Comparison of ENCODE assay signal across 8 mouse cellular contexts in the genomic region with DNA sequence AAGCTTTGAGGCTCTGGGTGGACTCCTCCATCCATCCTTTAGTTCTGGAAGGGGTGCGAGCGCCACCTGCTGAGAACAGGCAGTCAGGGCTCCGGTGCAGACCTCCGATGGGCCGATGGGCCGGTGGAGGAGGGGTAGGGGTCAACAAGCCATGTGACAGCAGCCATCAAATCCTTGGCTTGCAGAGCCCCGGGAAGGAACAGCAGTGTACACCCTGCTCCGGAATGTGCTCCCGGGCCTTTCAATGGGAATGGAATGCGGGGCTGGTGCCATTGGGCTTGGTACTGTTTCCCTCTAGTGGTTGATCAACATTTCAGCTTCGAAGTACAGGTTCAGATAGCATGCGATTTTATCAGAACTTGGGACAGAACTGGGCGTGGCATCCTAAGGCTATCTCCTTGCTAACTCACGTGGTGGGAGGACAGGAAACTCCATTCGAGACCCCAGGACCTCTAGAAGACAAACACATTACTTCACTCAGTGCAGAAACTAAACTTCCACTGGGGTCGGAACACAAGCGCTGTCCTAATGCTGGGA.
DNase-seq lines count a peak whose midpoint lies in the region; ATAC-seq lines count a peak whose summit lies in the region.

No protein-coding gene starts in this region.

- ATAC-seq in hindbrain, embryonic 12.5 days (ENCODE audit: low FRiP score): peak; percentile 89

- H3K4me3 ChIP-seq in hindbrain, embryonic 12.5 days: peak overlapping the region; percentile 23

- H3K4me1 ChIP-seq in hindbrain, embryonic 12.5 days: peaks cover 10% of the 10 kb centered on the region

- 14% methylated on average over 17 of the region's 17 CpGs for WGBS in hindbrain, embryonic 12.5 days

- DNase-seq in MN1 (ENCODE audit: low spot score): peak; percentile 74
- peak; percentile 50 for DNase-seq in cerebellum, adult 8-10 months
- peak; percentile 87 to 89 for DNase-seq in frontal cortex, postnatal 10 days (ENCODE audit: low spot score in 2 of 2)
- DNase-seq in layer of hippocampus, postnatal 14 days (ENCODE audit: low spot score in 2 of 2): peak; percentile 84 to 89
- DNase-seq in lung, postnatal 10 days: peak; percentile 99
- DNase-seq in retina, postnatal 1 day: peak; percentile 90
- peak; percentile 87 for DNase-seq in thymus, postnatal 4 days

- H3K9ac ChIP-seq in hindbrain, embryonic 12.5 days: no peak overlapping the region

- peak overlapping the region; percentile 52; the same call in 1 of the 2 replicates for H3K27ac ChIP-seq in hindbrain, embryonic 12.5 days

- H3K9me3 ChIP-seq in hindbrain, embryonic 12.5 days (replicated peaks): no peaks in the 10 kb centered on the region

- peak overlapping the region; percentile 54 for H3K4me2 ChIP-seq in hindbrain, embryonic 12.5 days (replicated peaks)

- no peaks in the 10 kb centered on the region for H3K36me3 ChIP-seq in hindbrain, embryonic 12.5 days

- no peaks in the 10 kb centered on the region for H3K27me3 ChIP-seq in hindbrain, embryonic 12.5 days

Comparison
In these comparisons a context has a peak if more than half of its experiments do, and no peak if none do; other contexts are left out.
1. Peak in every context shown above with its lines: DNase-seq, ATAC-seq, H3K4me3 ChIP-seq and H3K27ac ChIP-seq.